Mouse (Mus musculus) heart, embryonic 16.5 days (tissue): Measurements from ENCODE around the gene Mvk. TPM values are rescaled to one million over a fixed set of nuclear protein-coding genes. Genes with fewer than 3 reads are reported as not detected.

ENCODE experiments used
- microRNA-seq: library from miRNA; unstranded; fragments of <30 nt; microRNA quantifications from one replicate; pipeline ENCODE4, GENCODE M21; 2017
- polyA plus RNA-seq: library from polyadenylated mRNA; unstranded; fragments of >200 nt; fragmentation: Nextera tagmentation; extraction: Ambion mirVana; gene quantifications from 2 replicates; pipeline ENCODE4 v1.2.1, GENCODE M21; 2015

The Mvk gene
- polyA plus RNA-seq, 1 experiment from 2014 or later, result 15.8 TPM

Small RNA genes within 50 kb of the gene (microRNA-seq; reads per million reads assigned to microRNA genes)
- gene Mir7027, result not detected

Other genes with a start within 250 kb of the Mvk start
- 0.11 and 0.44 TPM in 2 replicates for gene Foxn4, start 170.5 kb upstream of the Mvk start, polyA plus RNA-seq
- gene Myo1h, start 155.1 kb upstream of the Mvk start, polyA plus RNA-seq, result 2.7 and 2.8 TPM in 2 replicates
- 112 and 119 TPM in 2 replicates for gene Kctd10, start 63.8 kb upstream of the Mvk start, polyA plus RNA-seq
- 44.2 and 50.9 TPM in 2 replicates for gene Ube3b, start 63.7 kb upstream of the Mvk start, polyA plus RNA-seq
- gene Mmab, start 209 bp upstream of the Mvk start, polyA plus RNA-seq, result 24.5 and 25.8 TPM in 2 replicates
- gene Fam222a, start 123.7 kb downstream of the Mvk start, polyA plus RNA-seq, result 0.83 and 0.84 TPM in 2 replicates
- 1.1 and 1.3 TPM in 2 replicates for gene Trpv4, start 214.2 kb downstream of the Mvk start, polyA plus RNA-seq
- gene Gltp, start 246.7 kb downstream of the Mvk start, polyA plus RNA-seq, result 58.8 and 69.2 TPM in 2 replicates